Comparison of ENCODE assay signal across 28 mouse cellular contexts in the genomic region with DNA sequence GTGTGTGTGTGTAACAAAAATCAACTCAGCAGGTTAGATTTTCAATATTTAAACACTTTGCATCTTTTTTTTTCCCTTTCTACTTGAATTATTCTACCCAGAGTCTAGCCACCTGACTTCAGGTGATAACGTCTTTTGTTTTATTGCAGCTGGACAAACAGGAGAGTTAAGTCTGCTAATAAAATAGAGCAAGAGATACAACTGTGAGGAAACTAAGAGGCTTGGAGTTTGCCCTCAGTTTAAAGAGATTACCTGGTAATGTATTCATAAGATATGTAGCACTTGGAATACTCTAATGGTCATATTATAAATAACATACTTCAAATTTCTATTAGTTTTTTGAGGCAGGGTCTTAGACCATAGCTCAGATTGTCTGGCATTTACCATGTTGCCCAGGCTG. TPM values are rescaled to one million over a fixed set of nuclear protein-coding genes. Genes with fewer than 3 reads are reported as not detected.
"Had no signal": no experiment of that assay in that cellular context is flagged by ENCODE, and none has a peak within 500 bp of the region (broad histone marks: within the 10 kb centered on the region; RNA-seq: fewer than 3 reads in every experiment).

No protein-coding gene starts in this region.

- H3K36me3 ChIP-seq: embryonic facial prominence, embryonic 10.5 days; embryonic facial prominence, embryonic 12.5 days; embryonic facial prominence, embryonic 13.5 days; embryonic facial prominence, embryonic 15.5 days; forebrain, embryonic 10.5 days; forebrain, embryonic 12.5 days; forebrain, embryonic 15.5 days had no signal

- DNase-seq: cerebellum, adult 2 months; cerebellum, adult 8-10 months; cerebellum, adult 9-10 months; cerebellum, adult 9-11 months; cerebellum, postnatal 10 days; cerebellum, postnatal 14 days; cerebellum, postnatal 25 days; cerebellum, postnatal 36 days; embryo, embryonic 11 days; forebrain, postnatal 0 days; gastrocnemius, adult 2 months; gastrocnemius, postnatal 10 days; gastrocnemius, postnatal 14 days; gastrocnemius, postnatal 25 days; gastrocnemius, postnatal 36 days; heart, adult 11 months; heart, adult 18-20 months had no signal

- H3K4me1 ChIP-seq: embryonic facial prominence, embryonic 10.5 days; embryonic facial prominence, embryonic 12.5 days; embryonic facial prominence, embryonic 15.5 days; forebrain, embryonic 10.5 days; forebrain, embryonic 12.5 days; forebrain, embryonic 13.5 days; forebrain, embryonic 15.5 days had no signal

- H3K4me2 ChIP-seq: embryonic facial prominence, embryonic 12.5 days; embryonic facial prominence, embryonic 13.5 days; embryonic facial prominence, embryonic 15.5 days; forebrain, embryonic 12.5 days; forebrain, embryonic 13.5 days; forebrain, embryonic 15.5 days had no signal

- ATAC-seq: forebrain, embryonic 13.5 days; forebrain, embryonic 14.5 days; forebrain, embryonic 15.5 days; forebrain, embryonic 16.5 days; forebrain, postnatal 0 days had no signal

- H3K9me3 ChIP-seq: embryonic facial prominence, embryonic 10.5 days; embryonic facial prominence, embryonic 12.5 days; embryonic facial prominence, embryonic 13.5 days; embryonic facial prominence, embryonic 15.5 days; forebrain, embryonic 10.5 days; forebrain, embryonic 12.5 days; forebrain, embryonic 13.5 days; forebrain, embryonic 15.5 days had no signal

- H3K9ac ChIP-seq: embryonic facial prominence, embryonic 12.5 days; embryonic facial prominence, embryonic 13.5 days; embryonic facial prominence, embryonic 15.5 days; forebrain, embryonic 12.5 days; forebrain, embryonic 13.5 days; forebrain, embryonic 15.5 days; forebrain, postnatal 0 days had no signal

- H3K27ac ChIP-seq: embryonic facial prominence, embryonic 10.5 days; embryonic facial prominence, embryonic 12.5 days; embryonic facial prominence, embryonic 13.5 days; embryonic facial prominence, embryonic 15.5 days; forebrain, embryonic 10.5 days; forebrain, embryonic 12.5 days; forebrain, embryonic 13.5 days; forebrain, embryonic 15.5 days; gastrocnemius, adult 2 months had no signal

- H3K27me3 ChIP-seq: embryonic facial prominence, embryonic 12.5 days; embryonic facial prominence, embryonic 13.5 days; embryonic facial prominence, embryonic 15.5 days; forebrain, embryonic 13.5 days; forebrain, embryonic 15.5 days had no signal

- H3K4me3 ChIP-seq: embryonic facial prominence, embryonic 10.5 days; embryonic facial prominence, embryonic 12.5 days; embryonic facial prominence, embryonic 13.5 days; embryonic facial prominence, embryonic 15.5 days; erythroblast, embryonic 14.5 days; forebrain, embryonic 10.5 days; forebrain, embryonic 12.5 days; forebrain, embryonic 13.5 days; forebrain, embryonic 15.5 days; gastrocnemius, adult 2 months had no signal

RNA-seq across cellular contexts. Expression of a gene that starts 9.1 kb away (rescaled TPM):
- polyA plus RNA-seq: erythroblast, embryonic 14.5 days had no signal
